Mouse (Mus musculus) forebrain, postnatal 0 days (tissue): ENCODE data around the gene Slc5a5. TPM values are rescaled to one million over a fixed set of nuclear protein-coding genes. Genes with fewer than 3 reads are reported as not detected.

Experiments
- ATAC-seq: fragments of 200-750 bp; cut with Nextera tagmentation; 2 replicates; pipeline ENCODE4 v1.8.0; 2017; ENCODE audit warnings: mild to moderate bottlenecking, moderate library complexity
- DNase-seq: peaks from one replicate; pipeline ENCODE4 v3.0.0-alpha.2; 2015
- H3K27ac ChIP-seq: fragments of 300-500 bp; sonication (generic); 2 replicates; pipeline ENCODE4 v1.5.1; 2014; ENCODE audit warnings: low read depth, mild to moderate bottlenecking, antibody characterized with exemption, low read length, moderate library complexity, mixed read lengths
- H3K27me3 ChIP-seq: fragments of 300-500 bp; sonication (generic); 2 replicates; pipeline ENCODE4 v1.6.1; 2014; ENCODE audit warnings: mild to moderate bottlenecking, low read length, mixed read lengths; ENCODE audit not compliant: insufficient read depth
- H3K36me3 ChIP-seq: fragments of 300-500 bp; sonication (generic); 2 replicates; pipeline ENCODE4 v1.6.1; 2014; ENCODE audit warnings: mild to moderate bottlenecking, moderate library complexity; ENCODE audit not compliant: insufficient read depth
- H3K4me1 ChIP-seq: fragments of 300-500 bp; sonication (generic); 2 replicates; pipeline ENCODE4 v1.6.1; 2014; ENCODE audit warnings: antibody characterized with exemption; ENCODE audit not compliant: insufficient read depth
- H3K4me2 ChIP-seq: fragments of 300-500 bp; sonication (generic); 2 replicates; pipeline ENCODE4 v1.6.1; 2014; ENCODE audit warnings: low read depth, mild to moderate bottlenecking, moderate library complexity
- H3K4me3 ChIP-seq: fragments of 300-500 bp; sonication (generic); 2 replicates; pipeline ENCODE4 v1.5.1; 2014; ENCODE audit warnings: low read depth, low read length, mixed read lengths
- H3K9ac ChIP-seq: fragments of 300-500 bp; sonication (generic); 2 replicates; pipeline ENCODE4 v1.6.1; 2014; ENCODE audit warnings: mild to moderate bottlenecking
- H3K9me3 ChIP-seq: fragments of 300-500 bp; sonication (generic); 2 replicates; pipeline ENCODE4 v1.6.1; 2016; ENCODE audit warnings: low read length
- CTCF ChIP-seq: sonication (generic); IDR thresholded peaks from 2 replicates; pipeline ENCODE4 v1.5.1; 2016; ENCODE audit warnings: antibody characterized with exemption, control low read depth, low read depth
- WGBS: fragments of 180-500 bp; shearing (Covaris S2); extraction: QIAGEN DNeasy Blood & Tissue Kit; methylation state at CpG from one replicate; pipeline ENCODE4 v1.1.7; 2014; 5-methylcytosine and 5-hydroxymethylcytosine counted together
- polyA plus RNA-seq: library from polyadenylated mRNA; unstranded; fragments of >200 nt; fragmentation: Nextera tagmentation; extraction: Ambion mirVana; gene quantifications from 2 replicates; pipeline ENCODE4 v1.2.1, GENCODE M21; 2015
- total RNA-seq: library from RNA; depleted of rRNA; stranded (reverse); fragments of >200 nt; gene quantifications from 2 replicates; pipeline ENCODE4 v1.2.3, GENCODE M21; 2014

Slc5a5 gene
- total and polyA plus RNA-seq, 2 experiments from 2014 or later = 2.2 to 3.6 TPM

- Histone ChIP-seq H3K9ac (peak overlapping the region; percentile 59), H3K4me1 (peaks cover 11% of the 10 kb centered on the region; the same call in 1 of the 2 replicates), H3K27me3 (no peaks in the 10 kb centered on the region), H3K36me3 (0 out of 2 replicates have a peak, but pooled peaks cover 5% of the 10 kb centered on the region), H3K4me2 (peak overlapping the region; percentile 94), H3K9me3 (no peaks in the 10 kb centered on the region), H3K27ac (peak overlapping the region; percentile 88), H3K4me3 (peak overlapping the region; percentile 66)
- ATAC-seq = no peak
- no peak for TF ChIP-seq CTCF
- WGBS = 7% methylated on average over 31 of the region's 31 CpGs
- no peak for DNase-seq
Observed at GRCm38 (mm10) chr8:70872643-70873363, 19.8 kb downstream of the Slc5a5 start.

- Histone ChIP-seq H3K27me3 (no peaks in the 10 kb centered on the region), H3K36me3 (0 out of 2 replicates have a peak, but pooled peaks cover 8% of the 10 kb centered on the region), H3K9me3 (no peaks in the 10 kb centered on the region), H3K4me2 (no peak overlapping the region), H3K4me3 (no peak overlapping the region), H3K4me1 (peaks cover 11% of the 10 kb centered on the region; the same call in 1 of the 2 replicates), H3K9ac (no peak overlapping the region), H3K27ac (no peak overlapping the region)
- WGBS = 87% methylated on average over 5 of the region's 5 CpGs
- no peak for ATAC-seq
- DNase-seq = no peak
- no peak for TF ChIP-seq CTCF
Observed at GRCm38 (mm10) chr8:70871195-70871807, 21.3 kb downstream of the Slc5a5 start.

DNA sequence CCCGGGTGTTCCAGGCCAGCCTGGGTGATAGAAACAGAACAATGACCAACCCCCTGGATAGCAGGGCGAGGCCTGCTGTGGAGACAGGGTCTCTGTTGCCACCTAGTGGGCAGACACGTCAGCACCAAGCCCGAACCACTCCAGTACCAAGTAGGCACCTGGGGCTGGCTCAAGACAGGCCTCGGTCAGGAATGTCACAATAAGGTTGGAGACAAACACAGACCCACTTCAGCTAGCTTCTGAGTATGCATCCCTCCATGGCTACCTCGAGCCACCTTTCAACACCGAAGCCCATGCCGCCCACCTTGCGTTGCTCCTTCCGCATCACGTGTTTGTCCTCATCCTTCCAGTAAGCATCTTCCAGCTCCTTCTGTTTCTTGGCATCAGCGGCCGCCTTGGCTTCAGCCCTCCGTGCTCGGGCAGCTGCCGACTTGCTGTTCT lies 22.9 kb downstream of the Slc5a5 start:
- Histone ChIP-seq H3K36me3 (0 out of 2 replicates have a peak, but pooled peaks cover 8% of the 10 kb centered on the region), H3K9ac (peak overlapping the region; percentile 35), H3K4me2 (peak overlapping the region; percentile 8), H3K9me3 (no peaks in the 10 kb centered on the region), H3K4me1 (peaks cover 17% of the 10 kb centered on the region), H3K27ac (peak overlapping the region; percentile 64), H3K27me3 (no peaks in the 10 kb centered on the region), H3K4me3 (no peak overlapping the region)
- WGBS = 45% methylated on average over 16 of the region's 16 CpGs
- peak; percentile 13; the same call in 1 of the 2 replicates for ATAC-seq
- peak; percentile 91 for TF ChIP-seq CTCF
- DNase-seq = peak; percentile 85

DNA sequence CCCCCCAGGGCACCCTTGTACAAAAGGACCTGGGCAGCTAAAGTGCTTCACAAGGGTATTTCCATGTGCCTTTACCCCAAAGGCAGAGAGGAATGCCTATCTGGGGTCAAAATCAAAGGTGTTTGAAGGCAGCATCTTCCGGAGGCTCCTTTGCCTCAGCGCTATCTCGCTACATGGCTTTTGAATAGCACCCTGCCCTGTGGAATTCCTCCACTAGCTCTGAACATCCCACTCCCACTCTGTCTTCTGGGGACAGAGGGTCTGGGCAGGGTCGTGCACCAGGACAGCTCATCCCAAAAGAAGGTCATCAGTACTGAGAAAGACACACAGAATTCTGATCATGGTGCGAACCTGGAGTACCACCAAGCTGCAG lies 23.4 kb downstream of the Slc5a5 start:
- H3K4me2 ChIP-seq = peak overlapping the region; percentile 8
- peak overlapping the region; percentile 35 for H3K9ac ChIP-seq
- H3K4me1 ChIP-seq = peaks cover 21% of the 10 kb centered on the region
- H3K27me3 ChIP-seq = no peaks in the 10 kb centered on the region
- H3K9me3 ChIP-seq = no peaks in the 10 kb centered on the region
- no peak for TF ChIP-seq CTCF
- H3K27ac ChIP-seq = peak overlapping the region; percentile 64
- no peak overlapping the region for H3K4me3 ChIP-seq
- no peak for ATAC-seq
- no peak for DNase-seq
- WGBS = 48% methylated on average over 5 of the region's 5 CpGs
- 0 out of 2 replicates have a peak, but pooled peaks cover 8% of the 10 kb centered on the region for H3K36me3 ChIP-seq

- ATAC-seq (no peak), DNase-seq (peak; percentile 41)
- no peaks in the 10 kb centered on the region for H3K9me3 ChIP-seq
- WGBS = 21% methylated on average over 40 of the region's 40 CpGs
- no peak; the same call in none of the 2 replicates for TF ChIP-seq CTCF
- peak overlapping the region; percentile 64 for H3K27ac ChIP-seq
- no peak overlapping the region for H3K4me3 ChIP-seq
- H3K9ac ChIP-seq = peak overlapping the region; percentile 35
- no peaks in the 10 kb centered on the region for H3K27me3 ChIP-seq
- peaks cover 23% of the 10 kb centered on the region for H3K4me1 ChIP-seq
- peak overlapping the region; percentile 8 for H3K4me2 ChIP-seq
- 0 out of 2 replicates have a peak, but pooled peaks cover 8% of the 10 kb centered on the region for H3K36me3 ChIP-seq
Observed at GRCm38 (mm10) chr8:70868559-70869198, 23.9 kb downstream of the Slc5a5 start.

DNA sequence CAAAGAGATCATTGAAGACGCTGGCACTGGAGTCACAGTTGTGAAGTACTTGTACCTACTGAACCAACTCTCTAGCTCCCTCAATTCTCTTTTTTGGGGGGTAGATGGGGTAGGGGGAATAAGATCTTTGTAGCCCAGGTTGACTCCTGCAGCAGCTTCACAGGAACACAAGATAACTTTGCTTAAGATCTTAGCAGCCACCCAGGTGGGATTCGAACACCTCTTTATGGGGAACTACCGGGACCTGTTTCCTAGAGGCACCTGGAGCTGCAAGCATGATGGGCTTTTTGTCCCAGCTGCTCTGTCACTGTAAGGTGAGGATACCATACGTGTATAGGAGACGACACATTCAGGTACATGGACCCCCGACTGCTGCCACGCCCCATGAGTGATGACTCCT lies 26.0 kb downstream of the Slc5a5 start:
- 82% methylated on average over 7 of the region's 7 CpGs for WGBS
- ATAC-seq (no peak), DNase-seq (no peak)
- TF ChIP-seq CTCF = no peak
- no peak overlapping the region for H3K4me2 ChIP-seq
- H3K27ac ChIP-seq = no peak overlapping the region
- H3K27me3 ChIP-seq = no peaks in the 10 kb centered on the region
- 0 out of 2 replicates have a peak, but pooled peaks cover 8% of the 10 kb centered on the region for H3K36me3 ChIP-seq
- no peak overlapping the region for H3K9ac ChIP-seq
- peaks cover 18% of the 10 kb centered on the region for H3K4me1 ChIP-seq
- H3K9me3 ChIP-seq = no peaks in the 10 kb centered on the region
- H3K4me3 ChIP-seq = no peak overlapping the region
